Mouse (Mus musculus) myocyte (in vitro differentiated cells): ENCODE data around the gene Fam214b. TPM values are rescaled to one million over a fixed set of nuclear protein-coding genes. Genes with fewer than 3 reads are reported as not detected.
A peak's percentile ranks its signal among the peaks of the same experiment; 100 is the strongest.

Experiments used
- H3K27me3 ChIP-seq: one replicate; pipeline ENCODE4 v1.6.1; 2011; ENCODE audit not compliant: control insufficient read depth, insufficient read depth, insufficient read length
- H3K36me3 ChIP-seq: one replicate; pipeline ENCODE4 v1.6.1; 2011; ENCODE audit not compliant: control insufficient read depth, insufficient read depth
- H3K4me2 ChIP-seq: one replicate; pipeline ENCODE4 v1.6.1; 2011; ENCODE audit warnings: low read depth, control low read depth
- H3K4me3 ChIP-seq: one replicate; pipeline ENCODE4 v1.5.1; 2011; ENCODE audit warnings: mild to moderate bottlenecking, control low read depth, moderate library complexity
- H3K79me2 ChIP-seq: one replicate; pipeline ENCODE4 v1.6.1; 2011; ENCODE audit not compliant: control insufficient read depth, insufficient read depth
- H3ac ChIP-seq: one replicate; pipeline ENCODE4 v1.6.1; 2011; ENCODE audit not compliant: control insufficient read depth, insufficient read length
- CEBPB ChIP-seq: IDR thresholded peaks from 2 replicates; pipeline ENCODE4 v1.6.1; 2011; ENCODE audit warnings: mild to moderate bottlenecking, moderate library complexity; ENCODE audit not compliant: poor library complexity, insufficient read depth, severe bottlenecking
- E2F4 ChIP-seq: IDR thresholded peaks from one replicate; pipeline ENCODE4 v1.6.1; 2011; ENCODE audit warnings: mild to moderate bottlenecking, control low read depth, moderate library complexity; ENCODE audit not compliant: insufficient read depth
- MAX ChIP-seq: IDR thresholded peaks from one replicate; pipeline ENCODE4 v1.6.1; 2011; ENCODE audit warnings: low read depth, mild to moderate bottlenecking, control low read depth
- MYOD1 ChIP-seq, 3 experiments: IDR thresholded peaks; one replicate each; pipeline ENCODE4 v1.6.1; 2011; ENCODE audit warnings: control low read depth in 2 of 3, low read depth in 2 of 3, mild to moderate bottlenecking in 2 of 3, moderate library complexity in 1 of 3; ENCODE audit not compliant: insufficient read length in 2 of 3, control insufficient read depth in 1 of 3
- MYOG ChIP-seq, 3 experiments: IDR thresholded peaks; one replicate each; pipeline ENCODE4 v1.6.1; 2011; ENCODE audit warnings: control low read depth in 2 of 3, low read depth in 2 of 3, mild to moderate bottlenecking in 2 of 3; ENCODE audit not compliant: insufficient read length in 2 of 3, control insufficient read depth in 1 of 3, insufficient read depth in 1 of 3
- POLR2A ChIP-seq: IDR thresholded peaks from one replicate; pipeline ENCODE4 v1.6.1; 2011; ENCODE audit warnings: low read depth, mild to moderate bottlenecking, control low read depth, moderate library complexity; ENCODE audit not compliant: insufficient read length
- POLR2AphosphoS2 ChIP-seq: IDR thresholded peaks from one replicate; pipeline ENCODE4 v1.6.1; 2011; ENCODE audit warnings: low read depth, control low read depth; ENCODE audit not compliant: insufficient read length
- REST ChIP-seq: IDR thresholded peaks from one replicate; pipeline ENCODE4 v1.6.1; 2011; ENCODE audit warnings: mild to moderate bottlenecking, control low read depth, moderate library complexity; ENCODE audit not compliant: insufficient read depth, insufficient read length
- SRF ChIP-seq: IDR thresholded peaks from one replicate; pipeline ENCODE4 v1.6.1; 2011; ENCODE audit warnings: low read depth; ENCODE audit not compliant: control insufficient read depth, insufficient read length
- TCF12 ChIP-seq: IDR thresholded peaks from one replicate; pipeline ENCODE4 v1.6.1; 2011; ENCODE audit warnings: mild to moderate bottlenecking, control low read depth; ENCODE audit not compliant: poor library complexity, insufficient read depth, severe bottlenecking
- TCF3 ChIP-seq: IDR thresholded peaks from one replicate; pipeline ENCODE4 v1.6.1; 2011; ENCODE audit warnings: low read depth, control low read depth; ENCODE audit not compliant: insufficient read length
- USF1 ChIP-seq: IDR thresholded peaks from one replicate; pipeline ENCODE4 v1.6.1; 2011; ENCODE audit warnings: low read depth, mild to moderate bottlenecking, control low read depth, moderate library complexity
- polyA plus RNA-seq: library from polyadenylated mRNA; unstranded; fragments of >200 nt; fragmentation: generic; extraction: Trizol; gene quantifications from one replicate; pipeline ENCODE4 v1.2.1, GENCODE M21; 2012; ENCODE audit warnings: missing spikeins

The Fam214b gene
- polyA plus RNA-seq, 1 experiment, result 35.3 TPM

DNA sequence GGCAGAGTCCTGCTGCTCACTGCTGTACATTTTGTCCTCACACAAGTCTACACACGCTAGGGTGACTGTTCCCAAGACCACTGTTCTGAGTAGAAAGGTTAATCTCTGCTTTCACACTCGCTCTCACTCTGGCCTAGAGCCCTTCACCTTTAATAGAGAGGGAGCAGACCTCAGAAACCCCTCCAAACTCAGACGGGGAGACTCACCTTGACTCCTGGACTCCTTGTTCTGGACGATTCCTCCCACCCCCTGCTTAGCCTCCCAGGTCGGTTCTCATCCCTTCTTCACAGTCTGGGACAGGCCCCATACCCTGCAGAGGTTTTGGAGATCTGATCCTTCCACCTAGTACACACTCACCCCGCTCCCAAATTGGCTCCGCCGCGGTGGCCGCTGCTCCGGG is 6.4 kb downstream of the Fam214b start:
- Histone ChIP-seq H3K4me3 (peak overlapping the region; percentile 73), H3K36me3 (peaks cover 4% of the 10 kb centered on the region), H3ac (peak overlapping the region; percentile 14), H3K27me3 (no peaks in the 10 kb centered on the region), H3K4me2 (peak overlapping the region; percentile 83), H3K79me2 (peaks cover 7% of the 10 kb centered on the region)
- TF ChIP-seq MYOG (IDR thresholded peaks at IDR 0.05; ENCODE audit: control insufficient read depth in 1 of 3, insufficient read depth in 1 of 3, insufficient read length in 2 of 3, low read depth in 2 of 3) (no peak), TCF12 (no peak), TCF3 (no peak), MYOD1 (IDR thresholded peaks at IDR 0.05; ENCODE audit: control insufficient read depth in 1 of 3, insufficient read length in 2 of 3, low read depth in 2 of 3) (no peak), USF1 (no peak), REST (no peak), POLR2AphosphoS2 (no peak), E2F4 (no peak), SRF (no peak), POLR2A (no peak), MAX (no peak), CEBPB (no peak)

DNA sequence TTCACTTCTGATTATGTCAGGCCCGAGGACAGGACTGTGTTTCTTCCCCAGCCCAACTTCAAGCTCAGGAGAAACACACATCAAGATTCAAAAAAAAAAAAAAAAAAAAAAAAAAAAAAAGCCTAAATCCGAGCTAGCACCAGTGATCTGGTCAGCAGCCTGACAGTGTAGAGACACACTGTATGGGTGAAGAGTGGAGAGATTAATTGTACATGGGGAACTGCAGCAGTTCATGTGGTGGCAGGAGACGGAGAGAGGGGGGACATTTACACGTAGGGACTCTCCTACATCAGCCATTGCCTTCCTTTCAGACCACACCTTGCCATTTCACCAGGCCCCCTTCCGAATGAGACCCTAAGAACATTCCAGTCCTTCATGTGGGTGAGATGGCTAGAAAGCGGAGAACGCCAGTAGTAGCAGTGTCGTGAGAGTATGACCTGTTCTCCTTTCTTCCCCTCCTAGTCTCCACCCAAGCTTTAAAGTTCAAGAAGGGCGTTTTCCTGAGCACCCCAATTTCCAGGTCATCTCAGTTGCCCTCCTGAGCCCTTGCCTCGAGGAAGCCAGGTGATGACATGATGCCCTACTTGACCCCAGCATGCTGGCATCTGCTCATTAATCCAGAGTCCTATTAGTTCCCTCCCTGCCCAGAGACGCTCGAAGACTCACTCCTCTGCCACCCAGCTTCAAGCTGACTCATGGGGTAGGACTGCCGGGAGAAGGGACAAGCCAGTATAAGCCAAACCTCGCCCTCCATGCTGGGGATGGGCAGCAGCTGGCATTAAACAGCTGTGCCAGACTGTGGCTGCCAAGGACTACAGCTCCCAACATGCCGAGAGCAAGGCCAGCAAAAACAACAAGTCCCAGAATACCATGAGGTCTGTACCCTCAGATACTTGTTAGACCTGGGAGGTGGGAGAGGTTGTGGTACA is 7.2 kb downstream of the Fam214b start:
- TF ChIP-seq REST (no peak), TCF3 (peak; percentile 93), USF1 (no peak), CEBPB (no peak), MYOD1 (IDR thresholded peaks at IDR 0.05; ENCODE audit: control insufficient read depth in 1 of 3, insufficient read length in 2 of 3, low read depth in 2 of 3) (peak; percentile 84 to 98 (median 98)), MYOG (IDR thresholded peaks at IDR 0.05; ENCODE audit: control insufficient read depth in 1 of 3, insufficient read depth in 1 of 3, insufficient read length in 2 of 3, low read depth in 2 of 3) (peak; percentile 94 to 99 (median 98)), POLR2A (peak; percentile 56), TCF12 (peak; percentile 90), POLR2AphosphoS2 (peak; percentile 59), E2F4 (no peak), SRF (peak; percentile 58), MAX (no peak)
- Histone ChIP-seq H3K36me3 (peaks cover 10% of the 10 kb centered on the region), H3K27me3 (no peaks in the 10 kb centered on the region), H3K4me2 (peak overlapping the region; percentile 83), H3K4me3 (peak overlapping the region; percentile 73), H3ac (peak overlapping the region; percentile 14), H3K79me2 (peaks cover 7% of the 10 kb centered on the region)

DNA sequence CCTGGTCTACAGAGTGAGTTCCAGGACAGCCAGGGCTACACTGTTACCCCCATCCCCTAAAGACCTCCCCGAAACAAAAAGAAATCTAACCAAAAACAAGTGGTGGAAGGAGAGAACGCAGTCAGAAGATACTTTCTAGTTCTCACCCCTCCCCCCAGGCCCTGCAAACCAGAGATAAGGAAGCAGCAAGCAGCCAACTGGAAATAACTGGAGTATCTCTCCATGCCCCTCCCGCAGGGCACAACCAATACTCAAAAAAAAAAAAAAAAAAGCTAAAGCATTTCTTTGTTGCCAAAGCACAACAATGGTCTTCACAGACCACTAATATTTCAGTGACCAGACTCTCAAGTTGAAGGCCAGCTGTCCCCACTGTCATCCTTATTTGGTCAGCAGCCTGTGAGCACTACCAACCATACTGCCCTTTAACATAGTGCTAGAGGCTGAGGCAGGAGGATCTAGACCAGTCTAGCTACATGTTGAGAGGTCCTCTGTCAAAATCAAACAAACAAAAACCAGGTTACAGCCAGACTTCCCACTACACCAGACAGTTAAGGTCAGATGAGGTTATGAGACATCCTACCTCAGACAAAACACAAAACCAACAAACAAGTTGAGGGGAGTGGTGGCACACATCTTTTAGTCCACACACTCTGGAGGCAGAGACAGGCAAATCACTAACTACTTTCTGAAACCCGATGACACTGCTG is 8.0 kb downstream of the Fam214b start:
- TF ChIP-seq MYOG (IDR thresholded peaks at IDR 0.05; ENCODE audit: control insufficient read depth in 1 of 3, insufficient read depth in 1 of 3, insufficient read length in 2 of 3, low read depth in 2 of 3), result peak in 2 of 3 experiments; percentile 13 to 36
- TF ChIP-seq TCF12, result no peak
- peak; percentile 92 for TF ChIP-seq SRF
- peak in 2 of 3 experiments; percentile 68 to 75 for TF ChIP-seq MYOD1 (IDR thresholded peaks at IDR 0.05; ENCODE audit: control insufficient read depth in 1 of 3, insufficient read length in 2 of 3, low read depth in 2 of 3)
- TF ChIP-seq TCF3, result no peak
- TF ChIP-seq POLR2AphosphoS2, result no peak
- TF ChIP-seq CEBPB, result no peak
- Histone ChIP-seq H3K4me2 (peak overlapping the region; percentile 83), H3K27me3 (no peaks in the 10 kb centered on the region), H3K36me3 (peaks cover 16% of the 10 kb centered on the region), H3K79me2 (peaks cover 7% of the 10 kb centered on the region), H3K4me3 (peak overlapping the region; percentile 73), H3ac (no peak overlapping the region)

DNA sequence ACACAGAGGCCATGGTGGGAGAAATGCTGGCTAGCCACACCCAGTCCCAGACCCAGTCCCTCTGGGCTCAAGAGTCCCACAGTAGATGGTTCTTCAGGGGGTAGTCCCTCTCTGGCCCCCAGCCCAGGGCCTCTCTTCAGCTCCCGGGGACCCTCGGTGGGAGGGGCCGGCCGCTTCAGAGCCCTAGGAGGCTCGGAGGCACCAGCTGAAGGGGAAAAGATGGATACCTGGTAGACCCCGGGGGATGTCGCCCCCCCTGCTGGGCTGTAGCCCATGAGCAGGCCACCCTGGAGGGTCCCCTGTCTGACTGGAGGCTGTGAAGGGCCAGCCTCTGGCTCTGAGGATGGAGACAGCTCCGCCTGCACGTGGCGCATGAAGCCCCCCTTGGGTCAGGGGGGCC is 9.7 kb downstream of the Fam214b start:
- Histone ChIP-seq H3K27me3 (no peaks in the 10 kb centered on the region), H3K36me3 (peaks cover 16% of the 10 kb centered on the region), H3K79me2 (peaks cover 7% of the 10 kb centered on the region), H3ac (no peak overlapping the region), H3K4me3 (no peak overlapping the region), H3K4me2 (no peak overlapping the region)
- no peak for TF ChIP-seq SRF
- no peak for TF ChIP-seq TCF12
- TF ChIP-seq MYOG (IDR thresholded peaks at IDR 0.05; ENCODE audit: control insufficient read depth in 1 of 3, insufficient read depth in 1 of 3, insufficient read length in 2 of 3, low read depth in 2 of 3), result no peak
- TF ChIP-seq MYOD1 (IDR thresholded peaks at IDR 0.05; ENCODE audit: control insufficient read depth in 1 of 3, insufficient read length in 2 of 3, low read depth in 2 of 3), result no peak
- TF ChIP-seq REST, result no peak
- TF ChIP-seq USF1, result no peak
- no peak for TF ChIP-seq TCF3
- TF ChIP-seq MAX, result no peak
- no peak for TF ChIP-seq CEBPB
- no peak for TF ChIP-seq POLR2AphosphoS2
- TF ChIP-seq E2F4, result no peak
- TF ChIP-seq POLR2A, result no peak
